ENCODE assay signal across 12 mouse cellular contexts in the genomic region with DNA sequence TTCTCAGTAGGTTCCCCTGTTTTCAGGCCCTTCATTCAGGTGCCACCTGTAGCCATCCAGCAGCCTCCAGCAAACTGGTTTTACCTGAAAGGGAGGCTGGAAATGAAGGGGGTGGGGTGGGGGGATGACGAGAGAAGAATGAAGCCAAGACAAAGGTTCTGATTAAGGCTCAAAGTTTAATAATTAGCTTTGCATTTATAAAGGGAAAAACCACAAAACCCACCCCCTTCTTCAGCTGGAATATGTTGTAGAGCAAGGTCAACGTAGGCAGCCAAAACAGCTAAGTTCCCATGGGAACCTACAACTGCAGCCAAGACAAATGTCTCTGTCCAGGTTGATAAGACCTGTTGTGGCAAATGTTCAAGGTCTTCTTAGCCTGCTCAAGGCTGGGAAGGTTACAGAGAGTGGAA. TPM values are rescaled to one million over a fixed set of nuclear protein-coding genes. Genes with fewer than 3 reads are reported as not detected.
DNase-seq lines count a peak whose midpoint lies in the region; ATAC-seq lines count a peak whose summit lies in the region.
"Had no signal": no experiment of that assay in that cellular context is flagged by ENCODE, and none has a peak within 500 bp of the region (broad histone marks: within the 10 kb centered on the region; RNA-seq: fewer than 3 reads in every experiment).

No protein-coding gene starts in this region.

- peak overlapping the region; percentile 82 for H3K27ac ChIP-seq in lung, embryonic 15.5 days
- H3K27ac ChIP-seq in neural tube, embryonic 15.5 days (replicated peaks), result no peak overlapping the region
- H3K27ac ChIP-seq: liver, embryonic 13.5 days had no signal

- H3K4me1 ChIP-seq in lung, embryonic 15.5 days, result no peaks in the 10 kb centered on the region
- no peaks in the 10 kb centered on the region for H3K4me1 ChIP-seq in neural tube, embryonic 15.5 days
- H3K4me1 ChIP-seq: liver, embryonic 13.5 days had no signal

- peak; percentile 83 for ATAC-seq in lung, embryonic 15.5 days (ENCODE audit: borderline replicate concordance, extremely low read depth, low FRiP score, low TSS enrichment)
- no peak for ATAC-seq in neural tube, embryonic 15.5 days (ENCODE audit: low FRiP score)

- peak; percentile 50 to 64 for DNase-seq in heart, adult 18-20 months
- DNase-seq in heart, postnatal 25 days (ENCODE audit: low spot score), result no peak
- DNase-seq in urinary bladder, postnatal 14 days (ENCODE audit: low spot score), result peak; percentile 47
- no peak for DNase-seq in urinary bladder, adult 2 months (ENCODE audit: low spot score)
- no peak for DNase-seq in cerebellum, postnatal 4 days (ENCODE audit: low spot score in 2 of 2)
- no peak for DNase-seq in frontal cortex, adult 2 months (ENCODE audit: extremely low spot score in 1 of 2, low spot score in 1 of 2)
- DNase-seq: cerebellum, postnatal 36 days; liver, embryonic 13.5 days; midbrain, embryonic 14.5 days had no signal

- H3K9ac ChIP-seq in lung, embryonic 15.5 days, result no peak overlapping the region
- no peak overlapping the region for H3K9ac ChIP-seq in neural tube, embryonic 15.5 days (replicated peaks)
- H3K9ac ChIP-seq: liver, embryonic 13.5 days had no signal

- no peaks in the 10 kb centered on the region for H3K27me3 ChIP-seq in lung, embryonic 15.5 days
- H3K27me3 ChIP-seq in neural tube, embryonic 15.5 days (replicated peaks), result no peaks in the 10 kb centered on the region

- WGBS in lung, embryonic 15.5 days, result 47% methylated on average over 2 of the region's 2 CpGs
- WGBS in neural tube, embryonic 15.5 days, result 72% methylated on average over 2 of the region's 2 CpGs

- H3K9me3 ChIP-seq in lung, embryonic 15.5 days, result no peaks in the 10 kb centered on the region
- no peaks in the 10 kb centered on the region for H3K9me3 ChIP-seq in neural tube, embryonic 15.5 days (replicated peaks)
- H3K9me3 ChIP-seq: liver, embryonic 13.5 days had no signal

- 0 out of 2 replicates have a peak overlapping the region, but pooled peaks have one; percentile 27 for H3K4me2 ChIP-seq in lung, embryonic 15.5 days
- no peak overlapping the region for H3K4me2 ChIP-seq in neural tube, embryonic 15.5 days
- H3K4me2 ChIP-seq: liver, embryonic 13.5 days had no signal

- intact Hi-C loops in heart, postnatal 25 days (cut with DNase I), result no loop called here

- H3K36me3 ChIP-seq in lung, embryonic 15.5 days, result no peaks in the 10 kb centered on the region
- H3K36me3 ChIP-seq in neural tube, embryonic 15.5 days, result no peaks in the 10 kb centered on the region
- H3K36me3 ChIP-seq: liver, embryonic 13.5 days had no signal

- H3K4me3 ChIP-seq in lung, embryonic 15.5 days, result peak overlapping the region; percentile 10; the same call in 1 of the 2 replicates
- no peak overlapping the region for H3K4me3 ChIP-seq in neural tube, embryonic 15.5 days (replicated peaks)
- H3K4me3 ChIP-seq: liver, embryonic 13.5 days had no signal

RNA-seq across cellular contexts. Expression of a gene that starts 11.7 kb away (rescaled TPM):
- total RNA-seq in heart, adult 18-20 months (2021), result 10 to 100 TPM; 22.6 to 24.1 TPM
- total RNA-seq in heart, postnatal 25 days (2021), result 10 to 100 TPM; 29.4 to 30.7 TPM
- polyA plus RNA-seq in urinary bladder, adult 2 months (2012; rRNA removed), result 44.2 and 47.3 TPM in 2 replicates
- 20.1 and 24.7 TPM in 2 replicates for polyA plus RNA-seq in lung, embryonic 15.5 days (2015; fragmentation: Nextera tagmentation; extraction: Ambion mirVana)
- polyA plus RNA-seq in neural tube, embryonic 15.5 days (2015; fragmentation: Nextera tagmentation; extraction: Ambion mirVana), result 8.8 and 14.0 TPM in 2 replicates
- 16.8 and 17.4 TPM in 2 replicates for polyA plus RNA-seq in frontal cortex, adult 2 months (2012; rRNA removed)

RNA-seq across cellular contexts. Expression of a gene that starts 25.9 kb away (rescaled TPM):
- under 1 TPM; 0.13 to 0.15 TPM for total RNA-seq in heart, adult 18-20 months (2021)
- total RNA-seq in heart, postnatal 25 days (2021), result under 1 TPM; 0.16 to 0.31 TPM
- 1.3 and 1.4 TPM in 2 replicates for polyA plus RNA-seq in urinary bladder, adult 2 months (2012; rRNA removed)
- polyA plus RNA-seq in lung, embryonic 15.5 days (2015; fragmentation: Nextera tagmentation; extraction: Ambion mirVana), result 0.52 and 0.64 TPM in 2 replicates
- 0.42 and 0.58 TPM in 2 replicates for polyA plus RNA-seq in neural tube, embryonic 15.5 days (2015; fragmentation: Nextera tagmentation; extraction: Ambion mirVana)
- polyA plus RNA-seq in frontal cortex, adult 2 months (2012; rRNA removed), result 0.04 TPM in 1 of 2 replicates, not detected in the other
- total RNA-seq: neutrophil, adult 5-6 weeks had no signal
- polyA plus RNA-seq: liver, embryonic 13.5 days had no signal

RNA-seq across cellular contexts. Expression of a gene that starts 45.9 kb away (rescaled TPM):
- total RNA-seq in heart, adult 18-20 months (2021), result under 1 TPM; 0.15 to 0.21 TPM
- under 1 TPM; 0.26 to 0.31 TPM for total RNA-seq in heart, postnatal 25 days (2021)
- 0.26 and 0.34 TPM in 2 replicates for polyA plus RNA-seq in urinary bladder, adult 2 months (2012; rRNA removed)
- 5.3 and 5.5 TPM in 2 replicates for polyA plus RNA-seq in lung, embryonic 15.5 days (2015; fragmentation: Nextera tagmentation; extraction: Ambion mirVana)
- polyA plus RNA-seq in neural tube, embryonic 15.5 days (2015; fragmentation: Nextera tagmentation; extraction: Ambion mirVana), result 6.8 and 7.6 TPM in 2 replicates
- polyA plus RNA-seq in frontal cortex, adult 2 months (2012; rRNA removed), result 1.3 and 1.7 TPM in 2 replicates

RNA-seq across cellular contexts. Expression of a gene that starts 57.1 kb away (rescaled TPM):
- total RNA-seq in heart, adult 18-20 months (2021), result 10 to 100 TPM; 43.8 to 55.1 TPM
- total RNA-seq in heart, postnatal 25 days (2021), result 10 to 100 TPM; 50.3 to 52.6 TPM
- 84.1 and 92.9 TPM in 2 replicates for polyA plus RNA-seq in urinary bladder, adult 2 months (2012; rRNA removed)
- 77.3 and 84.7 TPM in 2 replicates for polyA plus RNA-seq in lung, embryonic 15.5 days (2015; fragmentation: Nextera tagmentation; extraction: Ambion mirVana)
- polyA plus RNA-seq in neural tube, embryonic 15.5 days (2015; fragmentation: Nextera tagmentation; extraction: Ambion mirVana), result 92.5 and 97.0 TPM in 2 replicates
- 93.7 and 106 TPM in 2 replicates for polyA plus RNA-seq in frontal cortex, adult 2 months (2012; rRNA removed)

Comparison
In these comparisons a context has a peak if more than half of its experiments do, and no peak if none do; other contexts are left out.
1. DNase-seq: peak in heart, adult 18-20 months (2 of 2) and urinary bladder, postnatal 14 days (single experiment); none in heart, postnatal 25 days (single experiment), urinary bladder, adult 2 months (single experiment), cerebellum, postnatal 4 days (0 of 2) and frontal cortex, adult 2 months (0 of 2).